Mouse (Mus musculus): ENCODE measurements around the gene Apobec1. TPM values are rescaled to one million over a fixed set of nuclear protein-coding genes. Genes with fewer than 3 reads are reported as not detected.

Gene Apobec1
- polyA plus RNA-seq, 1 experiment: 3.2 TPM

DNA sequence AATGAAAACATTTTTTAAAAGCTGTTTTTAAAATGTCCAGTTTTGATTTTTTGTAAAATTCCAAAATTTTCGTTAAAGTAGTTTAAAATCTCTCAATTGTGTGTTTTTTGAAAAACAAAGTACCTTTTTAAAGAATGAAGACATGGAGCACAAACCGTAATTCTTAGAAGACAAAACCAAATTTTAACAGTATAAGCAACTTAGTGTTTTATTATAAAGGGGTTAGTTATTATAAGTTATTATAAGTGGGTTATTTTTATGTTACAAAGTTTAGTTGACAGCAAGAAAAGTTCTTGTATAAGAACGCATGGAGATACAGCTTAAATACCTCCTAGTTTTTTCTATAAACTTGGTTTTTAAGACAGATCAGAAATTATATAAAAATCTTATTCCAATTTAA, 629 bp downstream of the Apobec1 start:
- no peak overlapping the region for H3K4me3 ChIP-seq (replicated peaks; ENCODE audit: insufficient read depth, low read depth, low read length)
- WGBS: 84% methylated on average over 3 of the region's 3 CpGs

DNA sequence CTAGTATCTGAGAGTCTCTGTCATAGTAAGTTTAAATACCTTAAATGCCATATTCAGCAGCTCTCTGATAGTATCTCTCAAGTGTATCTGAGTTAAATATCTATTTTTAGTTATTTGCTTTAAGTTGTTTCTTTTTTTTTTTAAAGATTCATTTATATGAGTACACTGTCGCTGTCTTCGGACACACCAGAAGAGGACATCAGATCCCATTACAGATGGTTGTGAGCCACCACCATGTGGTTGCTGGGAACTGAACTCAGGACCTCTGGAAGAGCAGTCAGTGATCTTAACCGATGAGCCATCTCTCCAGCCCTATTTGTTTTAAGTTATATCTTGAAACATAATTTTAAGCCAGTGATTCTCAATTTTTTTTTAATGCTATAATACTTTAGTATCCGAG, 1.2 kb downstream of the Apobec1 start:
- no peak overlapping the region for H3K27ac ChIP-seq (ENCODE audit: insufficient read depth, low read length)
- H3K4me3 ChIP-seq (replicated peaks; ENCODE audit: insufficient read depth, low read depth, low read length): no peak overlapping the region
- TF ChIP-seq CTCF (IDR thresholded peaks at IDR 0.05; ENCODE audit: borderline replicate concordance, insufficient read depth, low read depth, low read length): no peak
- no peak for TF ChIP-seq POLR2A (IDR thresholded peaks at IDR 0.05; ENCODE audit: borderline replicate concordance, insufficient read depth, low read length)
- 90% methylated on average over 4 of the region's 4 CpGs for WGBS
- DNase-seq: no peak
- no peaks in the 10 kb centered on the region for H3K4me1 ChIP-seq (ENCODE audit: control insufficient read depth, insufficient read depth, low read length)
- no peaks in the 10 kb centered on the region for H3K27me3 ChIP-seq (ENCODE audit: control insufficient read depth, insufficient read depth, low read length)

More for the DNA sequence above, 629 bp downstream of the Apobec1 start:
- Histone ChIP-seq H3K4me1 (ENCODE audit: control insufficient read depth, insufficient read depth, low read length) (no peaks in the 10 kb centered on the region), H3K27ac (ENCODE audit: insufficient read depth, low read length) (no peak overlapping the region), H3K27me3 (ENCODE audit: control insufficient read depth, insufficient read depth, low read length) (no peaks in the 10 kb centered on the region)
- DNase-seq: no peak
- TF ChIP-seq POLR2A (IDR thresholded peaks at IDR 0.05; ENCODE audit: borderline replicate concordance, insufficient read depth, low read length) (no peak), CTCF (IDR thresholded peaks at IDR 0.05; ENCODE audit: borderline replicate concordance, insufficient read depth, low read depth, low read length) (no peak)

DNA sequence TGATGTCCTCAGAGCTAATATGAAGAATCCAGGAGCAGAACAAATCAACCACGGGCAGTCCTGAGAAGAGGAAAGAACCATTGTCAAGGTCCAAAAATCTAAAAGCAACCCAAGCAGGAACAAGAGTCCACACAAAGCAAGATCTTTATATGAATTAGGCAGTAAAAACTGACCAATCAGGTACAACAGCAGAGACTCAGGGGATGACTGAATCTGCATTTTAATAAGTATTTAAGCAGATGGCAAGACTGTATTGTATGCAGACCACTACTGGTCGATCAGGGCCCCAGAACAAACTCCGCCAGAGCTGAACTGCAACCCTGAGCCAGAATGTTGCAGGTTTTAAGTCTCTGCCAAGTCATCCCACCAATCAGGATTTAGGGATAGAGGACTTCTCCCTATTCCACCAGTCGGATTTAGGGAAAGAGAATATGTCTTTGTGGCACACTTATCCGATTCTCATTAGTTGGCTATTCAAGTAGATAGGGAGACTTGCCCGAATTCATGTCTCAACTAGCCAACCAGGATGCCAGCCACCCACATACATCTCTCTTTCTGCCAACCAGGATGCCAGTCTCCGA, 2.1 kb downstream of the Apobec1 start:
- 48% methylated on average over 7 of the region's 7 CpGs for WGBS

GRCm38 (mm10) chr6:122599054-122599737, 3.0 kb downstream of the Apobec1 start:
- no peak for TF ChIP-seq POLR2A (IDR thresholded peaks at IDR 0.05; ENCODE audit: borderline replicate concordance, insufficient read depth, low read length)
- no peak for DNase-seq
- 87% methylated on average over 9 of the region's 9 CpGs for WGBS
- H3K4me1 ChIP-seq (ENCODE audit: control insufficient read depth, insufficient read depth, low read length): no peaks in the 10 kb centered on the region
- H3K27me3 ChIP-seq (ENCODE audit: control insufficient read depth, insufficient read depth, low read length): no peaks in the 10 kb centered on the region
- no peak overlapping the region for H3K4me3 ChIP-seq (replicated peaks; ENCODE audit: insufficient read depth, low read depth, low read length)
- H3K27ac ChIP-seq (ENCODE audit: insufficient read depth, low read length): no peak overlapping the region

More for the DNA sequence above, 2.1 kb downstream of the Apobec1 start:
- TF ChIP-seq POLR2A (IDR thresholded peaks at IDR 0.05; ENCODE audit: borderline replicate concordance, insufficient read depth, low read length) (no peak), CTCF (IDR thresholded peaks at IDR 0.05; ENCODE audit: borderline replicate concordance, insufficient read depth, low read depth, low read length) (no peak)
- Histone ChIP-seq H3K27ac (ENCODE audit: insufficient read depth, low read length) (no peak overlapping the region), H3K4me3 (replicated peaks; ENCODE audit: insufficient read depth, low read depth, low read length) (no peak overlapping the region), H3K27me3 (ENCODE audit: control insufficient read depth, insufficient read depth, low read length) (no peaks in the 10 kb centered on the region), H3K4me1 (ENCODE audit: control insufficient read depth, insufficient read depth, low read length) (no peaks in the 10 kb centered on the region)
- DNase-seq: no peak

DNA sequence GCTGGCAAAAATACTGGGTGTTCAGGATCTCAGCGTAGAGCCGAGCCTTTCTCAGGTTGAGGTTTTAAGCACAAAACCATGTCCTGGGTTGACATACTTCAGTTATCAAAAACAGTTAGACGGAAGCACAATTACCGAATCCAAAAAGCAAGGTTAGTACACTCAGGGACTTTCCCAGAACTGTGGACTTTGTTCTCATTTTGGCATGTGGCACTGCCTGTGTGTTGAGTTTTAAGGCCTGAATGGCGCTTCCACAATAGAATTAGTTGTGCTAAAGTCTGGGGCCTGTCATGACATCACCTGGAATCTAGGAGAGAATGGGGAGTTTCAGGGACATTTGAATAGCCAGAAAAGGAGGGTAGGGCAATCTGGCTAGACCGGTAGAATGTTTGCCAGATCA, 3.8 kb downstream of the Apobec1 start:
- no peak for TF ChIP-seq CTCF (IDR thresholded peaks at IDR 0.05; ENCODE audit: borderline replicate concordance, insufficient read depth, low read depth, low read length)
- TF ChIP-seq POLR2A (IDR thresholded peaks at IDR 0.05; ENCODE audit: borderline replicate concordance, insufficient read depth, low read length): no peak
- WGBS: 63% methylated on average over 6 of the region's 6 CpGs
- DNase-seq: no peak
- no peaks in the 10 kb centered on the region for H3K27me3 ChIP-seq (ENCODE audit: control insufficient read depth, insufficient read depth, low read length)
- H3K4me1 ChIP-seq (ENCODE audit: control insufficient read depth, insufficient read depth, low read length): no peaks in the 10 kb centered on the region
- no peak overlapping the region for H3K4me3 ChIP-seq (replicated peaks; ENCODE audit: insufficient read depth, low read depth, low read length)
- H3K27ac ChIP-seq (ENCODE audit: insufficient read depth, low read length): no peak overlapping the region

GRCm38 (mm10) chr6:122598014-122598413, 4.2 kb downstream of the Apobec1 start:
- Histone ChIP-seq H3K27me3 (ENCODE audit: control insufficient read depth, insufficient read depth, low read length) (no peaks in the 10 kb centered on the region), H3K27ac (ENCODE audit: insufficient read depth, low read length) (no peak overlapping the region), H3K4me3 (replicated peaks; ENCODE audit: insufficient read depth, low read depth, low read length) (no peak overlapping the region), H3K4me1 (ENCODE audit: control insufficient read depth, insufficient read depth, low read length) (no peaks in the 10 kb centered on the region)
- 94% methylated on average over 4 of the region's 4 CpGs for WGBS
- no peak for TF ChIP-seq POLR2A (IDR thresholded peaks at IDR 0.05; ENCODE audit: borderline replicate concordance, insufficient read depth, low read length)
- no peak for TF ChIP-seq CTCF (IDR thresholded peaks at IDR 0.05; ENCODE audit: borderline replicate concordance, insufficient read depth, low read depth, low read length)
- no peak for DNase-seq

DNA sequence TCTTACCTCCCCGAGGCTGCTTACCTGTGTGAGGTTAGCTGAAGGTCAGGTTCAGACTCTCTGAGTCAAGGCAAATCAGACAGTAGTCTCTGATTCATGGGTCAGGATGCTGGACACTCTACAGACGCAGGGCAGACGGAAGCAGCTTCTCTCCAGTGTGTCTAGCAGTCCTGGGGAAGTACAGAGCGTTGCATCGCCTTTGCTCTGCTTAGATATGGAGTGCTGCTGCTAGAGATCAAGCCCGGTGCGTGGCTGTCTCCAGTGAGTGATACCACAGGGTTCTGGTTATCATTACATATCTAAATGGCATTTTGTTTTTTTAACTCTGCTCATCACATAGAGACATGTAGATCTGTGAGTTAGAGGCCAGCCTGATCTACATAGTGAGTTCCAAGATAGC, 5.6 kb downstream of the Apobec1 start:
- Histone ChIP-seq H3K4me1 (ENCODE audit: control insufficient read depth, insufficient read depth, low read length) (no peaks in the 10 kb centered on the region), H3K27ac (ENCODE audit: insufficient read depth, low read length) (no peak overlapping the region), H3K27me3 (ENCODE audit: control insufficient read depth, insufficient read depth, low read length) (no peaks in the 10 kb centered on the region), H3K4me3 (replicated peaks; ENCODE audit: insufficient read depth, low read depth, low read length) (no peak overlapping the region)
- no peak for TF ChIP-seq CTCF (IDR thresholded peaks at IDR 0.05; ENCODE audit: borderline replicate concordance, insufficient read depth, low read depth, low read length)
- TF ChIP-seq POLR2A (IDR thresholded peaks at IDR 0.05; ENCODE audit: borderline replicate concordance, insufficient read depth, low read length): no peak
- no peak for DNase-seq
- WGBS: 90% methylated on average over 7 of the region's 7 CpGs

DNA sequence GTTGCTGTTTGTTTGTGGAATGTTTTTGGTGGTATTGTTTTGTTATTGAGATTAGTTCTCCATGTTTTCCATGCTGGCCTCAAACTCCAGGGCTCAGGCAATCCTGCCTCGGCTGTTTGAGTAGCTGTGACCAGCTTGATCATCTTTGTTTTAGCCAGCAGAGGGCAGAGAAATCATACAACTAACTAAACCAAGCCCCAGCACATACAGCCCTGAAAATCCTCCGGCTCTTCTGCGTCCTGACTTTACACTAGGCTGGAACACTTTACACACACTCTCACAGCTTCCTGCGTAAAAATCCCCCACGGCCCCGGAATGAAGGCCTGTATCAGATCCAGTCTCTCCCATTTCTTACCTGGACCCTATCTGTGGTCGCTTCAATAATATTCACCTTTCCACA, 6.6 kb downstream of the Apobec1 start:
- H3K27ac ChIP-seq (ENCODE audit: insufficient read depth, low read length): no peak overlapping the region
- H3K4me3 ChIP-seq (replicated peaks; ENCODE audit: insufficient read depth, low read depth, low read length): no peak overlapping the region
- DNase-seq: no peak
- 23% methylated on average over 7 of the region's 7 CpGs for WGBS
- no peaks in the 10 kb centered on the region for H3K27me3 ChIP-seq (ENCODE audit: control insufficient read depth, insufficient read depth, low read length)
- TF ChIP-seq POLR2A (IDR thresholded peaks at IDR 0.05; ENCODE audit: borderline replicate concordance, insufficient read depth, low read length) (no peak), CTCF (IDR thresholded peaks at IDR 0.05; ENCODE audit: borderline replicate concordance, insufficient read depth, low read depth, low read length) (no peak)
- H3K4me1 ChIP-seq (ENCODE audit: control insufficient read depth, insufficient read depth, low read length): no peaks in the 10 kb centered on the region

All from cerebellum, adult 2 months (tissue).